Mouse (Mus musculus) embryonic facial prominence, embryonic 11.5 days (tissue): Measurements from ENCODE around the gene Hbb-y. TPM values are rescaled to one million over a fixed set of nuclear protein-coding genes. Genes with fewer than 3 reads are reported as not detected.
"Not testable (repeated sequence)": the region's sequence is repeated elsewhere in the genome, so short reads cannot be mapped to it uniquely, and the experiment has no call there.

ENCODE experiments used
- ATAC-seq: fragments of 200-750 bp; cut with Nextera tagmentation; replicated peaks from 2 replicates; pipeline ENCODE4 v1.8.0; 2017; ENCODE audit warnings: low read depth; ENCODE audit not compliant: insufficient number of reproducible peaks, low FRiP score, low TSS enrichment
- DNase-seq: peaks from one replicate; pipeline ENCODE4 v3.0.0-alpha.2; 2015; ENCODE audit warnings: low spot score
- H3K27ac ChIP-seq: fragments of 300-500 bp; sonication (generic); replicated peaks from 2 replicates; pipeline ENCODE4 v1.5.1; 2014; ENCODE audit warnings: mild to moderate bottlenecking, low read depth, low read length, control low read depth
- H3K27me3 ChIP-seq: fragments of 300-500 bp; sonication (generic); 2 replicates; pipeline ENCODE4 v1.6.1; 2014; ENCODE audit warnings: mild to moderate bottlenecking, low read length, moderate library complexity, mixed read lengths; ENCODE audit not compliant: control insufficient read depth, insufficient read depth
- H3K36me3 ChIP-seq: fragments of 300-500 bp; sonication (generic); replicated peaks from 2 replicates; pipeline ENCODE4 v1.6.1; 2014; ENCODE audit warnings: low read depth, mild to moderate bottlenecking, low read length, moderate library complexity, mixed read lengths; ENCODE audit not compliant: control insufficient read depth, insufficient read depth
- H3K4me1 ChIP-seq: fragments of 300-500 bp; sonication (generic); 2 replicates; pipeline ENCODE4 v1.6.1; 2014; ENCODE audit warnings: low read length, mixed read lengths; ENCODE audit not compliant: control insufficient read depth, insufficient read depth
- H3K4me2 ChIP-seq: fragments of 300-500 bp; sonication (generic); 2 replicates; pipeline ENCODE4 v1.6.1; 2014; ENCODE audit warnings: low read depth, mild to moderate bottlenecking, control low read depth, low read length, moderate library complexity
- H3K4me3 ChIP-seq: fragments of 300-500 bp; sonication (generic); 2 replicates; pipeline ENCODE4 v1.5.1; 2014; ENCODE audit warnings: low read depth, low read length, control low read depth
- H3K9ac ChIP-seq: fragments of 300-500 bp; sonication (generic); replicated peaks from 2 replicates; pipeline ENCODE4 v1.6.1; 2014; ENCODE audit warnings: mild to moderate bottlenecking, control low read depth, low read length
- H3K9me3 ChIP-seq: fragments of 300-500 bp; sonication (generic); replicated peaks from 2 replicates; pipeline ENCODE4 v1.6.1; 2016; ENCODE audit warnings: mild to moderate bottlenecking, low read length, inconsistent platforms, mixed read lengths; ENCODE audit not compliant: control insufficient read depth
- WGBS: fragments of 180-500 bp; shearing (Covaris S2); extraction: QIAGEN DNeasy Blood & Tissue Kit; methylation state at CpG from one replicate; pipeline ENCODE4 v1.1.7; 2014; 5-methylcytosine and 5-hydroxymethylcytosine counted together
- polyA plus RNA-seq: library from polyadenylated mRNA; unstranded; fragments of >200 nt; fragmentation: Nextera tagmentation; extraction: Ambion mirVana; gene quantifications from 2 replicates; pipeline ENCODE4 v1.2.1, GENCODE M21; 2014

Hbb-y gene
- polyA plus RNA-seq, 1 experiment from 2014 or later: 9,508 TPM

GRCm38 (mm10) chr7:103827139-103827538 is 25.9 kb downstream of the Hbb-y start:
- WGBS: no CpG with 5 or more reads among the region's 2 CpGs
- H3K4me1 ChIP-seq, ATAC-seq, H3K9me3 ChIP-seq, H3K27ac ChIP-seq, DNase-seq, H3K27me3 ChIP-seq, H3K36me3 ChIP-seq, H3K4me2 ChIP-seq, H3K9ac ChIP-seq, H3K4me3 ChIP-seq: not testable (repeated sequence)

DNA sequence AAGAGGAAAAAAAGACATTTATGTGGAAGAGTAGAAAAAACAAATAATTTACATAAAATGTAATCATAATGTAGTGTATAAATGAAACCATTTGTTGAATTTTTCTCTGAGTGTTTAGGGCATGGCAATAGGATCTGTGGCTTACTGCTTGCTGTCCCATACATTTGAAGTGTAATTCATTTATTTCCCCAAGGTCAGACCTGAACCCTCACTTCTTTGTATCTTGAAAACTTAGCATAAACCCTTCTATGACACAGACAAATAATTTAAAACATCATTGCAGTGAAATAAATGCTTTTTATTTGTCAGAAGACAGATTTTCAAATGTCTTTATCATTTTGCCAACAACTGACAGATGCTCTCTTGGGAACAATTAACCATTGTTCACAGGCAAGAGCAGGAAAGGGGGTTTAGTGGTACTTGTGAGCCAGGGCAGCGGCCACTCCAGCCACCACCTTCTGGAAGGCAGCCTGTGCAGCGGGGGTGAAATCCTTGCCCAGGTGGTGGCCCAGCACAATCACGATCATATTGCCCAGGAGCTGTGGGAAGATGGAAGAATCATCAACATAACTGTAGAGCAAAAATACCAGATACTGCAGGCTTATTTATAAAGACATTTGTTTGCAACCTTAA is 26.6 kb downstream of the Hbb-y start:
- no peak overlapping the region for H3K4me3 ChIP-seq
- H3K27me3 ChIP-seq: no peaks in the 10 kb centered on the region
- DNase-seq (no peak), ATAC-seq (no peak)
- H3K36me3 ChIP-seq: no peaks in the 10 kb centered on the region
- H3K9me3 ChIP-seq: no peaks in the 10 kb centered on the region
- WGBS: 52% methylated on average over 3 of the region's 3 CpGs
- no peak overlapping the region for H3K9ac ChIP-seq
- H3K4me2 ChIP-seq: no peak overlapping the region
- no peak overlapping the region for H3K27ac ChIP-seq
- no peaks in the 10 kb centered on the region for H3K4me1 ChIP-seq

DNA sequence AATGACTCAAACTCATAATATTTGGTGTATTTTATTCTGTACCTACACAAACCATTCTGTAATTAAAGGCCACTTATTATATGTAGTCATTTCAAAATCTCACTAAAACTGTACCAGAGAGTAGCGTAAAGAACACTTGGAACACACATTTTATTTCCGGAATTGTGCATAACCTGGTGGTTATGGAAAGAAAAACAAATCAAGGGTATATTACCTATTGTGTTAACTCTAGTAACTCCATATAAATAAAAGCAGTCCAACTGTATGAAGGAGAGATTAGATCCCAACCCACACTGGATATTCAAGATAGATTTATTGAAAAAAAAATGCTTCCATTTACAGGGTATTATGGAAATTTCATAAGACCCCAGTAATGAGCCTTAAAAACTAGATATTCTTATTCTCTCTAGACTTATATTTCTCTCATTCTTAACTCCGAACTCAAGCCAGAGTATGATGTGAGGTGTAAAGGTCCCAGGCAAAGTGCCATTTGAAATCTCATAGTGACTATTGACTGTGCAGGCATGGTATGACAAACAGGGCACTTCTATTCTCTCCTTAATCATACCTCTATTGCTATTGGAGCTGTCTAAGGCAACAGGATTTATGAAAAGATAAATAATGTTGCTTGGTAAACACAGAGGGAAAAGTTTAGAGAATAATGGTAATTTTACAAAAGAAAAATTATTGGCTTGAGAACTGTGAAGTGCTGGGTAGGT is 27.3 kb downstream of the Hbb-y start:
- Histone ChIP-seq H3K27ac (no peak overlapping the region), H3K27me3 (no peaks in the 10 kb centered on the region), H3K9ac (no peak overlapping the region), H3K36me3 (no peaks in the 10 kb centered on the region), H3K4me3 (no peak overlapping the region), H3K9me3 (no peaks in the 10 kb centered on the region), H3K4me2 (no peak overlapping the region), H3K4me1 (no peaks in the 10 kb centered on the region)
- DNase-seq (no peak), ATAC-seq (no peak)
- 94% methylated on average over 3 of the region's 3 CpGs for WGBS

DNA sequence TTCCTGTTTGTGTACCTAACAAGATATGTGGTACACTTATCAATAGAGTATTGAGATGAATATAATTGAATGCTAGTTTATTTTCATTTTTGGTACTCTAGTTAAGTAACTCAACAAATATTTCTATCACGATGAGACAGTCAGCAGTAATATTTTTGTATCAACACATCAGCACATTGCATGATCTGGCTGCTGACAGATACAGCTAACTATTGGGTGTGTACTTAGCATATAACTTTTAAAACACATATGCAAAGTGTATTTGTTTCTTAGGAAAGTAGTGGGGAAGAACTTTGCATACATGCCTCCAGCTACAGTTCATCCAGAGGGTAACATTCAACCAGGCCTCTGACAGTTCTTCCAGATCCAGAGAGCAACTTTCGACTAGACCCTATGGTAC is 28.4 kb downstream of the Hbb-y start:
- H3K27me3 ChIP-seq: no peaks in the 10 kb centered on the region
- no peaks in the 10 kb centered on the region for H3K9me3 ChIP-seq
- ATAC-seq (no peak), DNase-seq (no peak)
- H3K4me2 ChIP-seq: no peak overlapping the region
- WGBS: 90% methylated on average over 2 of the region's 2 CpGs
- no peak overlapping the region for H3K27ac ChIP-seq
- no peaks in the 10 kb centered on the region for H3K4me1 ChIP-seq
- H3K9ac ChIP-seq: no peak overlapping the region
- H3K36me3 ChIP-seq: no peaks in the 10 kb centered on the region
- no peak overlapping the region for H3K4me3 ChIP-seq

DNA sequence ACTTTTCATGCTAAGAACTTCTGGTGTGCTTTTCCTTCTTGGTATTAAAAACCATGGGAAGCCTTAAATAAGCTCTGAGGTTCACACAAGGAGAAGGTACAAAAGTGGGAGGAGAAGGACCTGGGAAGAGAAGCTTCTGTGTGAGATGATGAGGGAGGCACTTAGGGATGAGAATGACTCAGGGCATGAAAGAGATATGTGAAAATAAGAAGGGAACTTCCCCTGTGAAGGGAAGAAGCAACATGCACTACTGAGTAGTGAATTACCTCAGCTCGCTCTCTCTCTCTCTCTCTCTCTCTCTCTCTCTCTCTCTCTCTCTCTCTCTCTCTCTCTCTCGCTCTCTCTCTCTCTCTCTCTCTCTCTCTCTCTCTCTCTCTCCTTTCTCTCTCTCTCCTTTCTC is 37.9 kb downstream of the Hbb-y start:
- DNase-seq, H3K4me1 ChIP-seq, H3K4me3 ChIP-seq, H3K27ac ChIP-seq, H3K27me3 ChIP-seq, H3K4me2 ChIP-seq, H3K9ac ChIP-seq, H3K9me3 ChIP-seq, ATAC-seq, H3K36me3 ChIP-seq: not testable (repeated sequence)
- 67% methylated on average over 1 of the region's 2 CpGs for WGBS

GRCm38 (mm10) chr7:103813766-103814165 is 39.2 kb downstream of the Hbb-y start, which contains the start of gene Hbb-bt:
Gene Hbb-bt (minus strand): TSS chr7:103813996.
- Histone ChIP-seq H3K4me1 (no peaks in the 10 kb centered on the region), H3K27ac (no peak within 1 kb of the TSS), H3K36me3 (no peaks in the 10 kb centered on the region), H3K27me3 (no peaks in the 10 kb centered on the region), H3K9ac (no peak within 1 kb of the TSS), H3K4me3 (no peak within 1 kb of the TSS), H3K9me3 (no peaks in the 10 kb centered on the region), H3K4me2 (no peak within 1 kb of the TSS)
- ATAC-seq: peak; percentile 56; the same call in 1 of the 2 replicates
- DNase-seq: no peak
- 90% methylated on average over 3 of the region's 3 CpGs for WGBS

DNA sequence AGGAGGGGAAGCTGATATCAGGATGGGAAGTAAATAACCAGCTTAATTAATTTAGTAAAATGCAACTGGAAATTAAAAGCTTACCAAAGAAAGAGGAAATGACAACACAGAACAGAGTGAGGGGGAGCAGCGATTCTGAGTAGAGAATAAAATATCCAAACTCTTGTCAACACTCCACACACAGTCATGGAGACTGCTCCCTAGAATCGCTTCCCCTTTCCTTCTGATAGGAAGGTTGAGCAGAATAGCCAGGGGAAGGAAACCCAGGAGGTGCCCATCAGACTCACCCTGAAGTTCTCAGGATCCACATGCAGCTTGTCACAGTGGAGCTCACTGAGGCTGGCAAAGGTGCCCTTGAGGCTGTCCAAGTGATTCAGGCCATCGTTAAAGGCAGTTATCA is 39.9 kb downstream of the Hbb-y start:
- not testable (repeated sequence) for H3K36me3 ChIP-seq, ATAC-seq, H3K4me2 ChIP-seq, H3K27ac ChIP-seq, H3K9me3 ChIP-seq, H3K9ac ChIP-seq, DNase-seq, H3K4me3 ChIP-seq, H3K27me3 ChIP-seq, H3K4me1 ChIP-seq
- WGBS: no CpG with 5 or more reads among the region's 3 CpGs

DNA sequence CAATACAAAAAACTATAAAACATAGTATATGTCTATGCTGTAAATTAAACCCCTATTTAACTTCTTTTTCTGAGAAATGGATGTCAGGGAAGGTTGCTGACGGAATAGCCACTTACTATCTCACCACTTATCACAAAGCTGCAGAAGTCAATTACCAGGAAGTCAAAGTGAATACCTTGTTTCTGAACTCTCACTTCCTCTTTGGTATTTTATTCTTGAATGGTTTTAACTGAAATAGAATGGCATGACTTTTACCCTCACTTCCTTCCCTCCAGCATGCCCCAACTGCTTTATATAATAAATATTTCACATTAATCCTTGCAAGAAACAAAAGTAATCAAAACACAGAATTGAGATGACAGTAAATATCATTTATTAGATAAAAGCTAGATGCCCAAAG is 40.8 kb downstream of the Hbb-y start:
- Histone ChIP-seq H3K4me2 (no peak overlapping the region), H3K27ac (no peak overlapping the region), H3K9me3 (no peaks in the 10 kb centered on the region), H3K4me1 (no peaks in the 10 kb centered on the region), H3K9ac (no peak overlapping the region), H3K4me3 (no peak overlapping the region), H3K27me3 (no peaks in the 10 kb centered on the region), H3K36me3 (no peaks in the 10 kb centered on the region)
- DNase-seq (no peak), ATAC-seq (no peak)
- WGBS: 69% methylated on average over 1 of the region's 1 CpGs
